Mouse (Mus musculus): ENCODE data around the gene Cenpo.

Cenpo gene

GRCm38 (mm10) chr12:4150936-4151335 lies 83.2 kb downstream of the Cenpo start:
- DNase-seq (ENCODE audit: low spot score in 2 of 2): no peak
